Mouse (Mus musculus) lung, embryonic 15.5 days (tissue): ENCODE measurements around the gene Bcl10. TPM values are rescaled to one million over a fixed set of nuclear protein-coding genes. Genes with fewer than 3 reads are reported as not detected.
A peak's percentile ranks its signal among the peaks of the same experiment; 100 is the strongest.
"Not testable (repeated sequence)": the region's sequence is repeated elsewhere in the genome, so short reads cannot be mapped to it uniquely, and the experiment has no call there.

Source experiments
- ATAC-seq: fragments of 200-750 bp; cut with Nextera tagmentation; 2 replicates; pipeline ENCODE4 v1.8.0; 2017; ENCODE audit warnings: moderate number of reproducible peaks, borderline replicate concordance; ENCODE audit not compliant: low FRiP score, low TSS enrichment; ENCODE audit errors: extremely low read depth
- H3K27ac ChIP-seq: fragments of 300-500 bp; sonication (generic); 2 replicates; pipeline ENCODE4 v1.5.1; 2015; ENCODE audit warnings: moderate library complexity, mild to moderate bottlenecking, inconsistent platforms
- H3K27me3 ChIP-seq: fragments of 300-500 bp; sonication (generic); 2 replicates; pipeline ENCODE4 v1.6.1; 2015; ENCODE audit warnings: inconsistent platforms
- H3K36me3 ChIP-seq: fragments of 300-500 bp; sonication (generic); 2 replicates; pipeline ENCODE4 v1.6.1; 2015; ENCODE audit warnings: inconsistent platforms
- H3K4me1 ChIP-seq: fragments of 300-500 bp; sonication (generic); 2 replicates; pipeline ENCODE4 v1.6.1; 2015; ENCODE audit warnings: inconsistent platforms
- H3K4me2 ChIP-seq: fragments of 300-500 bp; sonication (generic); 2 replicates; pipeline ENCODE4 v1.6.1; 2015; ENCODE audit warnings: inconsistent platforms, mild to moderate bottlenecking, moderate library complexity
- H3K4me3 ChIP-seq: fragments of 300-500 bp; sonication (generic); 2 replicates; pipeline ENCODE4 v1.5.1; 2015; ENCODE audit warnings: mild to moderate bottlenecking, inconsistent platforms
- H3K9ac ChIP-seq: fragments of 300-500 bp; sonication (generic); 2 replicates; pipeline ENCODE4 v1.6.1; 2015; ENCODE audit warnings: inconsistent platforms
- H3K9me3 ChIP-seq: fragments of 300-500 bp; sonication (generic); 2 replicates; pipeline ENCODE4 v1.6.1; 2016; ENCODE audit warnings: inconsistent platforms
- WGBS: fragments of 180-500 bp; shearing (Covaris S2); methylation state at CpG from one replicate; pipeline ENCODE4 v1.1.7; 2015; 5-methylcytosine and 5-hydroxymethylcytosine counted together
- polyA plus RNA-seq: library from polyadenylated mRNA; unstranded; fragments of >200 nt; fragmentation: Nextera tagmentation; extraction: Ambion mirVana; gene quantifications from 2 replicates; pipeline ENCODE4 v1.2.1, GENCODE M21; 2015

Gene Bcl10
- polyA plus RNA-seq: 52.8 and 53.0 TPM in 2 replicates

GRCm38 (mm10) chr3:145922019-145922854, at the start of gene Bcl10:
Gene Bcl10, plus strand, starts transcription at chr3:145922804.
- 28% methylated on average over 11 of the region's 11 CpGs for WGBS
- ATAC-seq: no peak
- peak within 1 kb of the TSS; percentile 46 for H3K9ac ChIP-seq
- peak within 1 kb of the TSS; percentile 91 for H3K27ac ChIP-seq
- H3K4me2 ChIP-seq: peak within 1 kb of the TSS; percentile 67
- no peaks in the 10 kb centered on the region for H3K36me3 ChIP-seq
- H3K27me3 ChIP-seq: no peaks in the 10 kb centered on the region
- H3K4me3 ChIP-seq: peak within 1 kb of the TSS; percentile 81
- H3K4me1 ChIP-seq: peaks cover 25% of the 10 kb centered on the region
- no peaks in the 10 kb centered on the region for H3K9me3 ChIP-seq

- Histone ChIP-seq H3K4me1 (no peaks in the 10 kb centered on the region), H3K4me2 (no peak overlapping the region)
Measured at GRCm38 (mm10) chr3:145873271-145873670, 49.3 kb upstream of the Bcl10 start.

GRCm38 (mm10) chr3:145874126-145874525, 48.5 kb upstream of the Bcl10 start:
- Histone ChIP-seq H3K4me2 (no peak overlapping the region), H3K36me3 (no peaks in the 10 kb centered on the region), H3K27ac (no peak overlapping the region), H3K4me3 (no peak overlapping the region), H3K27me3 (no peaks in the 10 kb centered on the region), H3K9ac (no peak overlapping the region), H3K9me3 (no peaks in the 10 kb centered on the region), H3K4me1 (no peaks in the 10 kb centered on the region)
- 67% methylated on average over 4 of the region's 4 CpGs for WGBS
- no peak for ATAC-seq

More at GRCm38 (mm10) chr3:145873271-145873670, 49.3 kb upstream of the Bcl10 start:
- Histone ChIP-seq H3K9ac (no peak overlapping the region), H3K4me3 (no peak overlapping the region), H3K36me3 (no peaks in the 10 kb centered on the region), H3K9me3 (no peaks in the 10 kb centered on the region), H3K27me3 (no peaks in the 10 kb centered on the region), H3K27ac (no peak overlapping the region)
- WGBS: 86% methylated on average over 1 of the region's 1 CpGs
- no peak for ATAC-seq

- ATAC-seq: no peak
- no peaks in the 10 kb centered on the region for H3K27me3 ChIP-seq
- H3K27ac ChIP-seq: no peak overlapping the region
- no peaks in the 10 kb centered on the region for H3K9me3 ChIP-seq
- no peak overlapping the region for H3K9ac ChIP-seq
- H3K4me1 ChIP-seq: no peaks in the 10 kb centered on the region
- no peak overlapping the region for H3K4me2 ChIP-seq
- H3K36me3 ChIP-seq: no peaks in the 10 kb centered on the region
- WGBS: 77% methylated on average over 11 of the region's 11 CpGs
- no peak overlapping the region for H3K4me3 ChIP-seq
Measured at GRCm38 (mm10) chr3:145876120-145876519, 46.5 kb upstream of the Bcl10 start.

DNA sequence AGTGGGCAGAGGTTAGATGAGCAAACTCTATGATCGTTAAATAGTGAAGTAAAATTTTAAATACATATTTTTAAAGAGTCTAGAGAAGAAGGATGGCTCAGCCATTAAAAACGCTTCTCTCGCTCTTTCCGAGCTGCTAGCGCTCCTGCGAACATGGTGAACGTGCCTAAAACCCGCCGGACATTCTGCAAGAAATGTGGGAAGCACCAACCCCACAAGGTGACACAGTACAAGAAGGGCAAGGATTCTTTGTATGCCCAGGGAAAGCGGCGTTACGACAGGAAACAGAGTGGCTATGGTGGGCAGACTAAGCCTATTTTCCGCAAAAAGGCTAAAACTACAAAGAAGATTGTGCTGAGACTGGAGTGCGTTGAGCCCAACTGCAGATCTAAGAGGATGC, 43.7 kb upstream of the Bcl10 start:
- not testable (repeated sequence) for H3K36me3 ChIP-seq, H3K4me3 ChIP-seq, H3K9me3 ChIP-seq, H3K4me1 ChIP-seq, H3K9ac ChIP-seq, H3K27me3 ChIP-seq, ATAC-seq, H3K27ac ChIP-seq, H3K4me2 ChIP-seq
- WGBS: 94% methylated on average over 14 of the region's 14 CpGs

DNA sequence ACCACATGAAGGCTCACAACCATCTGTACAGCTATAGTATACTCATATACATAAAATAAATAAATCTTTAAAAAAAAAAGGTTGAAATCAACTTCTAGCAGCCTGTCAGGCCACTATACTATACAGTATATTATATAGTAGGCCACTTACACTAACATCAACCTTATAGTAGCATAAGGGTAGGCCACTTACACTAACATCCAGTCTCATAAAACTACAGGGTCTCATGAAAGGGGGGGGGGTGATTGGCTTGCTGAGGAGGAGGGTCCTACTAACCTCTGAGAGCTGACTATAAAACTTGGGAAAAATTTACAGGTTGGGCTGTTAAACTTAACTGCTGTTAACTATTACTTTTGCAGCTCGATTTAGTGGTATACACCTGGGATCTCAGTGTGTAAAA, 42.3 kb upstream of the Bcl10 start:
- Histone ChIP-seq H3K4me2 (no peak overlapping the region), H3K9me3 (no peaks in the 10 kb centered on the region), H3K4me1 (peaks cover 1% of the 10 kb centered on the region), H3K9ac (no peak overlapping the region), H3K27ac (no peak overlapping the region), H3K27me3 (no peaks in the 10 kb centered on the region), H3K36me3 (no peaks in the 10 kb centered on the region), H3K4me3 (no peak overlapping the region)
- WGBS: 81% methylated on average over 1 of the region's 1 CpGs
- ATAC-seq: no peak

DNA sequence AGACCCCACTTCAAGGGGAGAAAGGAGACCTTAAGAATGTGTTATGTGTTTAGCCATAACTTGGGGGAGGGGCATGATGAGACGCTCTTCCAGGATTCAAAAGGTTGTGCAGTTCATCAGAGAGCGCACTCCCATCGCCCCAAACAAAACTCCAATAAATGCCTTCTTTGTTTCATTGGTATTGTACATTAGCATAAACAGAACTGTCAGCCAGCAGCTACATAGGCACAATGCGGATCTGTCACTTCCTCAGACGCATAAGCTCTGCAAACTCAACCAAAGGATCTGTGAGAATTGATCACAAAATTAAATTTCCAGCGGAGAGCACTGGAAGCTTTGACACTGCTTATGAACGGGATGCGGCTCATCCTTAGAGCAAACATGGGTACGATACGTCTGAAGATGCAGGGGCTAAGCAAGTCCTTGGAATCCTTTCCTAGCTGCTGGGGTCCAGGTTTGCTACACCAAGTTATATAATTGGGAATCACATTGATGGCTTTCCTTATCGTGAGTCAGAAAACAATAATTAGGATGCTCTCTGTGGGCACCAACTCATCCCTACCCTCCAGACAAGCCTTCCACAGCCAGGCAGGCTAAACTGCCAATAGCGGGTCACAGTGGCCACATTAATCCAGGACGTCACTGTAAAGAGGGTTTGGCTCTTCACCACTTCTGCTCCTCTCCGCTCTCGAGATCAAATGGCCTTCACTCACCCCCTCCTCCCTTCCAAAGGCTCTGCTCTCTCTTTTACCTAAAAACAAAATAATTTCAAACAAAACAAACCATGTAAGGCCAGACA, 40.3 kb upstream of the Bcl10 start:
- 82% methylated on average over 15 of the region's 15 CpGs for WGBS
- H3K27ac ChIP-seq: no peak overlapping the region
- ATAC-seq: no peak

GRCm38 (mm10) chr3:145883233-145883632, 39.4 kb upstream of the Bcl10 start:
- 66% methylated on average over 2 of the region's 2 CpGs for WGBS
- H3K9me3 ChIP-seq: no peaks in the 10 kb centered on the region
- H3K4me1 ChIP-seq: peaks cover 17% of the 10 kb centered on the region
- H3K4me3 ChIP-seq: no peak overlapping the region
- ATAC-seq: no peak
- H3K27me3 ChIP-seq: no peaks in the 10 kb centered on the region
- no peak overlapping the region for H3K27ac ChIP-seq
- no peak overlapping the region for H3K4me2 ChIP-seq
- no peak overlapping the region for H3K9ac ChIP-seq
- H3K36me3 ChIP-seq: no peaks in the 10 kb centered on the region

More for the DNA sequence above, 40.3 kb upstream of the Bcl10 start:
- Histone ChIP-seq H3K9me3 (no peaks in the 10 kb centered on the region), H3K36me3 (no peaks in the 10 kb centered on the region), H3K4me1 (peaks cover 13% of the 10 kb centered on the region), H3K9ac (no peak overlapping the region), H3K27me3 (no peaks in the 10 kb centered on the region), H3K4me2 (no peak overlapping the region), H3K4me3 (no peak overlapping the region)

DNA sequence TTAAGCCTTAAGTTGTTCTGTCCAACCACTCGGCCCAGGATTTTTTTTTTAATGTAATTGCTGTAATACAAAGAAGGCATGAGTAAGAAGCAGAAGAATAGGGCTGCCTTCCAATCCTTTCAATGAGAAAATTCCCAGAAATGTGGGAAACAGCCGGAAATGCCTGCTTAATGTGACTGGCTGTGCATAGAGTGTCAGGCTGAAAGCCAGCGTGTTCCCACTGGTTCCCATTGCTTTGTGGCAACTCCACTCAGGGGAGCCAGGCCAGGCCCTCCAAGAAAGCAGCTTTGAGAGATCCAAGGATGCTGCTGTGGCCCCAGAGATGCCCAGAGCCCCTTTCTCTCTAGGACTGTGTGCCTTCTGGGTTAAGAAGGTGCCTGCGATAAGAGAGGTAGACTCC, 37.2 kb upstream of the Bcl10 start:
- Histone ChIP-seq H3K27ac (peak overlapping the region; percentile 49; the same call in 1 of the 2 replicates), H3K9me3 (no peaks in the 10 kb centered on the region), H3K36me3 (no peaks in the 10 kb centered on the region), H3K4me2 (no peak overlapping the region), H3K9ac (no peak overlapping the region), H3K27me3 (no peaks in the 10 kb centered on the region), H3K4me1 (peaks cover 17% of the 10 kb centered on the region), H3K4me3 (no peak overlapping the region)
- ATAC-seq: no peak
- WGBS: 58% methylated on average over 4 of the region's 4 CpGs

- peak; percentile 50 for ATAC-seq
- Histone ChIP-seq H3K9ac (no peak overlapping the region), H3K9me3 (no peaks in the 10 kb centered on the region), H3K36me3 (no peaks in the 10 kb centered on the region), H3K4me1 (peaks cover 17% of the 10 kb centered on the region), H3K4me3 (no peak overlapping the region), H3K27me3 (no peaks in the 10 kb centered on the region), H3K4me2 (no peak overlapping the region), H3K27ac (peak overlapping the region; percentile 49)
- whole genome bisulfite sequencing: 19% methylated on average over 5 of the region's 5 CpGs
Measured at GRCm38 (mm10) chr3:145885851-145886464, 36.6 kb upstream of the Bcl10 start.

DNA sequence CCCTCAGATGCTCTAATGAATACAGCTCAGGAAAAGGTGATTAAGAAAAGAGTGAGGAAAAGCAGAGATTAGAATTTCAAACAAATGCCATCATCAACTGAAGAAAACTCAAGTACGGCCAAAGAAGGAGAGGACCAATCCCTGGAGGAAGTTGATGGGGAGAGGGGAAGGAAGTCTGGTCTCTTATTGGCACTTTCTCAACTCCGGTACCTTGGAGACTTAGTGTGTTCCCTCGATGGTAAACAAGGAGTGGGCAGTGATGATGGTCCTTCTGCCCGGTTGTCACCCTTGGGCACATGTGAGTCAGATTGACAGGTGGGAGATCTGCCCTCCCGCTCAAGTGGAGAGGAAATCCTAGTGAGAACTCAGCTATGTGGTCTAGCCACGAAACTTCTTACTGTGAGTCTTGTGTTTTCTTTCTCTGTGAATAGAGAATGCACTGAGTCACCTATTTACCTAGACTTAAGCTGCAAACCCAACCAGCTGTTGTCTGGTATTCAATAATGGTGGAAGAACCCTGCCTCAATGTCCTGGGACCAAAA, 35.1 kb upstream of the Bcl10 start:
- WGBS: 61% methylated on average over 6 of the region's 6 CpGs
- no peak overlapping the region for H3K4me2 ChIP-seq
- H3K9me3 ChIP-seq: no peaks in the 10 kb centered on the region
- H3K36me3 ChIP-seq: no peaks in the 10 kb centered on the region
- no peaks in the 10 kb centered on the region for H3K27me3 ChIP-seq
- no peak overlapping the region for H3K27ac ChIP-seq
- H3K9ac ChIP-seq: no peak overlapping the region
- peaks cover 17% of the 10 kb centered on the region for H3K4me1 ChIP-seq
- H3K4me3 ChIP-seq: no peak overlapping the region
- ATAC-seq: no peak
